Mouse (Mus musculus) liver, adult 2 months (tissue): ENCODE measurements around the gene Mfsd6l.

ENCODE experiments used
- CTCF ChIP-seq: fragments of 200-500 bp; IDR thresholded peaks from 2 replicates; pipeline ENCODE4 v1.5.1; 2011; ENCODE audit warnings: low read depth, low read length, control low read depth
- POLR2A ChIP-seq: fragments of 200-500 bp; IDR thresholded peaks from 2 replicates; pipeline ENCODE4 v1.6.1; 2011; ENCODE audit warnings: low read length, control low read depth; ENCODE audit not compliant: insufficient read depth; ENCODE audit errors: extremely low read depth

- TF ChIP-seq POLR2A (no peak), CTCF (no peak)
These were observed 46.8 kb upstream of the Mfsd6l start for GRCm38 (mm10) chr11:68509194-68509593.
